Mouse (Mus musculus): Measurements from ENCODE around the gene Tmie.
"Not testable (repeated sequence)": the region's sequence is repeated elsewhere in the genome, so short reads cannot be mapped to it uniquely, and the experiment has no call there.

The Tmie gene

DNA sequence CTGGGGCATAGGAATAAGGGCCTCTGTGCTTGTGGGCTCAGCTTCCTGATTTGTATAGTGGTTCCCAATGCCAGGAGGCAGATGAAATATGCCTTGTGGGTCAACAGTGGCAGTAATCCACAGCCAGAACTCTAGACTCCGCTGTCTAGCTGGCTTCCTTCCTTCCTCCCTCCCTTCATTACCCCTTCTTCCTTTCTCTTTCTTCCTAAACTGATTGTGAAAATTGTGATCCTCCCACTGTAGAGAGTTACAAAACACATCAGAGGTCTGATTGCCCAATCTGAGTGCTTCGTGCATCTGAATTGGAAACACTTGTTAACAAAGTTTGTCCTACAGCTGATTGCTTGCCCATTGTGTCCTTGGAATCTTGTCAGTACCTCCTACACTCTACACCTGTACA is 38.5 kb downstream of the Tmie start:
- no peak for DNase-seq (ENCODE audit: low read depth, low spot score)

DNA sequence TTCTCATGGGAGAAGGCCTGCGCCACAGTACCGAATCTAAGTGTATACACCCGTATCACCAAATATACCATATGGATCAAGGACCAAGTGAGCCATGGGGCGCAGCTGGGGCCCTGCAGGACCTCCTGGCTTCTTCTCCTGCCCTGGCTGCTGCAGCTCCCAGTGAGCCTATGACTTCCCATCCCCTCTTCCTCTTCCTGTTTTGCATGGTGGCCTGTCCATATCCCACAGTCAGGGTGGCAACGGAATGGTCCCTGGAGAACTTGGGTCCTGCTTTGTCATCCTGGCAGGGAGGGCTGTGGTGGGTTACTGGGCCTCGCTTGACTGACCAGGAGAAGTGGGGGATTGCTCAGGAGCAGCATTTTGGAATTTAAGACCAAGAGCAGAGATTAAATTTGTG is 39.0 kb downstream of the Tmie start:
- DNase-seq (ENCODE audit: low read depth, low spot score) = no peak

DNA sequence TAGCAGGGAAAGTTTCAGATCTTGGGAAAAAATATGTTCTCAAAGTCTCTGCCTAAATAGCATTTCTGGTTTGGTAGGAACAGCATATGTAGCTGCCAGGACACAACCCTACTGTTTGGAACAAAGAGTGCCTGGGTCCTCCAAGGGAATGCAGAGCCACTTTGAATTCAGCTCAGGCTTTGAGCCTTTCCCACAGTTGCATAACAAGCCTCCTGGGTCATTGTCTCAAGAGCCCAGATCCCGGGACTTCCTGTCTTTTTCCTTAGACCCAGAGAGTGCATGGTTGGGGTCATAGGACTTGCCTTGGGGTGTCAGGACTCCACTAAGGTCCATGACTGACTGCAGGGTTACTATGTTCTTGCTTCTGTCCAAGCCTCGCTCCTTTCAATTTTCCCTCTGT is 43.8 kb downstream of the Tmie start:
- no peak for DNase-seq (ENCODE audit: low read depth, low spot score)

DNA sequence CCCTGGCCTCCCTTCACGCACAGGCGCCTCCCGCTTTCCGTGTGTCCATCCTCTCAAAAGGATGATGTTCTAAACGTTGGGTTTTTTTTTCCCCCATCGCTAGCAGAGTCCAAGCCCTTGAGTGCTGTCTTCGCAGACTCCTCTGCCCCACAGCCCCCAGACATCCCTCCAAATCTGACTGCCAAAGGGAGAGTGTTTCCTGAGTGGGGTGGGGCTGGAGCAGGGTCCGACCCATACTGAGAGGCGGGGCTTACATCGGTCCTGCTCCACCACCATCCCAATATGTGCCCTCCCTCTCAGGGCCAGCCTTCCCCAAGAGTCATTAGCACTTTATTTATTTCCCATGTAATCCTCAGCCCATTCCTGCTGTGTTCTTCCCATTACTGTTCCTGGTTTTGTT is 45.0 kb downstream of the Tmie start:
- DNase-seq (ENCODE audit: low read depth, low spot score) = no peak

DNA sequence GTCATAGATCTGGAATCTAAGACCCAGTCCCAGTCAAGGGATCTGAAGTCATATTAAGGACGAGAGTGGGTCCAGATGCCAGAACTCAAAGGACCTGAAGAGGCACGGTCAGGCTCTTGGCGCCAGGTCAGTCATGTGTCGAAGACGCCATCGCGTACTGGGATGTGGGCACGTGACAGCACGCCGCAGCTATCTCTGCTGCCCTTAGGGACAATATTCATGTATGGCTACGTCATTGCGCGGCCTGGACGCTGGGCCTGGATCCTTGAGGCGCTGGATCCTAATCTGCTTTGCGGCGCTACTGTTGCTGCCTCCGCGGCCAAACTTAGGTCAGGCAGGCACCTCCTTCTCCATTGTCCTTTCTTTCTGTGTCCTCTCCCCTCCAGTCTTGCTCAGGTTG is 45.5 kb downstream of the Tmie start, which contains the start of gene Prss45:
Prss45 (plus strand) TSS at position 178 of the 400 bp plus-strand sequence.
- no peak for DNase-seq (ENCODE audit: low read depth, low spot score)

DNA sequence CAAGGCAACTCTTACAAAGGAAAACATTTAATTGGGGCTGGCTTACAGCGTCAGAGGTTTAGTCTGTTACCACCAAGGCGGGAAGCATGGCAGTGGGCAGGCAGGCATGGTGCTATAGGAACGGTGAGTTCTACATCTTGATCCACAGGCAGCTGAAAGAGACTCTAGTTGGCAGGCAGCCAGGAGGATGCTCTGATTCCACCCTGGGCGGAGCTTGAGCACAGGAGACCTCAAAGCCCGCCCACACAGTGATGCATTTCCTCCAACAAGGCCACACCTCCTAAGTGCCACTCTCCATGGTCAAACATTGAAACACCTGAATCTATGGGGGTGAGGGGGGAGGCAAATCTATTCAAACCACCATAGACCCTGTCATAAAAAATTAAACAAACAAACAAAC is 46.9 kb downstream of the Tmie start:
- peak; percentile 62 for DNase-seq (ENCODE audit: low read depth, low spot score)

DNA sequence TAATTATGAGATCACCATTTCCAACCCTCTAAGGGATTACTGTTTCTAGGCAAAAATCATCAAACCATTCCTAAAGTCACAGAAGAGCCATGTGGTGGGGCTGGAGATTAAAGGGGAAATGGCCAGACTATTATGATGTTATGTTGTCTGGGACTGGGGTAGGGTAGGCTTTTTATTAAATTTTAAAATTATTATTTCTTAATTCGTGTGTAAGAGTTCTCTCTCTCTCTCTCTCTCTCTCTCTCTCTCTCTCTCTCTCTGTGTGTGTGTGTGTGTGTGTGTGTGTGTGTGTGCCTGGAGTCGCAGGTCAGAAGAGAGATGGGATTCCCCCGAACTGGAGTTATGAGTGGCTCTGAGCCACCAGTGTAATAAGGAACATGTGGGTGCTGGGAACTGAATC is 53.5 kb downstream of the Tmie start, which contains the start of gene Prss43:
Prss43 (plus strand) TSS at position 301 of the 400 bp plus-strand sequence.
- no peak for DNase-seq (ENCODE audit: low read depth, low spot score)

DNA sequence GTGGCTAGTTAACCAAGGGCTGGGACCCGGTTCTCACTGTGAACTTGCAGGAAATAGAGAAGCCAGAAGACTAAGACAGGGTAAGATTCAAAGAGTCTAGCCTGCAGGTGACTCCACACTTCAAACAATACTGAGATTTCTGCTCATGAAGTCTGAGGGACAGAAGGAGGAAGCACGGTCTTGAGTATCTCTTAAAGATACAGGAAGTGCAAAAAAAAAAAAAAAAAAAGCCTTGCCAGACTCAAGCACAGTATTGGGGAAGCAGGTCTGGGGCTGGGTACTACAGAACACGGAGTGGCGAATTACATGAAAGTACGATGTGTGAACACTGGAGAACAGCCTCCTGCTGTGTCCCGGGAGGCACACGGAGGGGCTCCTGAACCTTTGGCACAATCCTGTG is 54.1 kb downstream of the Tmie start:
- DNase-seq (ENCODE audit: low read depth, low spot score) = no peak

DNA sequence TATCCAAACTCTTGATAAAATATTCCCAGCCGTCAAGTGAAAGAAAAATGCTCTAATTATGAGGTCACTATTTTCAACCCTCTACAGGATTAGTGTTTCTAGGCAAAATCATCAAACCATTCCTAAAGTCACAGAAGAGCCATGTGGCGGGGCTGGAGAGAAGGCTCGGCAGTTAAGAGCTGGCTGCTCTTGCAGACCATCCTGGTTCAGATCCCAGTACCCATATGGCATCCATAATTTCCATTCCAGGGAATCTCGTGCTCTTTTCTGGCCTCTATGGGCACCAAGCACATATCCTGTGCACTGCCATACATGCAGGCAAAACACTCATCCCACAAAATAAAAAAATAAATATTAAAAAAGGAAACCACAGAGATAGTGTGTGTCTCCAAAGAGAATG is 54.5 kb downstream of the Tmie start:
- DNase-seq (ENCODE audit: low read depth, low spot score) = no peak

DNA sequence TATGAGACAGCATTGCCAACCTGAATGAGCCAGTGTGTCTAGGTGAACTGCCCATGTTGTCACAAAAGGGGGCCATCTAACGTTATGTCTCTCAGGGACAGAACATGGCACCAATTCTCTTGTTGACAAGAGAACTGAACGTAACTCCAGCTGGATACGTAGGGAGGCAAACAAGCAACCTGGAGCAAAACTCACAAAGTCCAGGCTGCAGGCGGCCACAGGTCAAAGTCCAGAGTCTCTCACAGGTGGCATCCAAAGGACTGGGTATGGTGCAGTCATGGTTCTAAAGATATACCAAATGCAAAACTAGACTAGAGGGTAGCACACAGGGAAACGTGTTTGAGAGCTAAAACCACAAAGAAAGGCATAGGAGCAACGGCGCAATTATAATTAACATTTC is 58.5 kb downstream of the Tmie start:
- no peak for DNase-seq (ENCODE audit: low read depth, low spot score)

DNA sequence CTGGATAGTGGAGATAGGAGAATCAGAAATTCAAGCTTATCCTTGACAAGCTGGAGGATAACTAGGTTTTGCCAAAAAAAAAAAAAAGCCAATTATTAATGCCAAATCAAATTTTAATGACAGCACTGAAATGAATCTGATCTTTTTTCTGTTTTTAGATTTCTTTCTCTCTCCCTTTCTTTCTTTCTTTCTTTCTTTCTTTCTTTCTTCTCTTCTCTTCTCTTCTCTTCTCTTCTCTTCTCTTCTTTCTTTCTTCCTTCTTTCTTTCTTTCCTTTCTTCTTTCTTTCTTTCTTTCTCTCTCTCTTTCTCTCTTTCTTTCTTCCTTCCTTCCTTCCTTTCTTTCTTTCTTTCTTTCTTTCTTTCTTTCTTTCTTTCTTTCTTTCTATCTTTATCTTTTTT is 59.4 kb downstream of the Tmie start:
- DNase-seq (ENCODE audit: low read depth, low spot score) = not testable (repeated sequence)
